10 mouse cellular contexts compared by ENCODE assay signal in genomic region chr17:27685550-27685913, GRCm38 (mm10). TPM values are rescaled to one million over a fixed set of nuclear protein-coding genes. Genes with fewer than 3 reads are reported as not detected.
DNase-seq lines count a peak whose midpoint lies in the region; ATAC-seq and TF ChIP-seq lines count a peak whose summit lies in the region.
"Had no signal": no experiment of that assay in that cellular context is flagged by ENCODE, and none has a peak within 500 bp of the region (broad histone marks: within the 10 kb centered on the region; RNA-seq: fewer than 3 reads in every experiment).

No protein-coding gene starts in this region.

- peak overlapping the region; percentile 97 for H3K4me2 ChIP-seq in forebrain, postnatal 0 days (ENCODE audit: low read depth)
- peak overlapping the region; percentile 58 for H3K4me2 ChIP-seq in liver, postnatal 0 days (ENCODE audit: low read depth, low read length)

- ATAC-seq in frontal cortex, adult (ENCODE audit: low TSS enrichment) = peak; percentile 14; the same call in 1 of the 2 replicates
- ATAC-seq in forebrain, postnatal 0 days = peak; percentile 42
- no peak for ATAC-seq in liver, postnatal 0 days

- DNase-seq in frontal cortex, postnatal 25 days (ENCODE audit: low spot score in 2 of 2) = no peak
- DNase-seq in forebrain, postnatal 0 days = no peak
- DNase-seq in liver, postnatal 0 days = no peak
- DNase-seq in ovary, postnatal 36 days (ENCODE audit: low spot score) = no peak
- DNase-seq in T-cell, adult 2 months (ENCODE audit: low spot score) = no peak
- DNase-seq in thymus, postnatal 25 days = no peak

- peaks cover 69% of the 10 kb centered on the region for H3K4me1 ChIP-seq in E14TG2a.4 (replicated peaks; ENCODE audit: low read depth, low read length)
- H3K4me1 ChIP-seq in forebrain, postnatal 0 days (ENCODE audit: insufficient read depth) = no peaks in the 10 kb centered on the region
- H3K4me1 ChIP-seq in liver, postnatal 0 days (ENCODE audit: insufficient read depth) = no peaks in the 10 kb centered on the region

- peaks cover 54% of the 10 kb centered on the region for H3K27me3 ChIP-seq in E14TG2a.4 (ENCODE audit: insufficient read depth, low read length)
- no peaks in the 10 kb centered on the region for H3K27me3 ChIP-seq in forebrain, postnatal 0 days (ENCODE audit: insufficient read depth, low read length)
- H3K27me3 ChIP-seq in liver, postnatal 0 days (ENCODE audit: insufficient read depth, low read length) = peaks cover 46% of the 10 kb centered on the region

- H3K36me3 ChIP-seq in E14TG2a.4 (ENCODE audit: insufficient read depth, low read length) = no peaks in the 10 kb centered on the region
- H3K36me3 ChIP-seq in forebrain, postnatal 0 days (ENCODE audit: insufficient read depth) = no peaks in the 10 kb centered on the region
- no peaks in the 10 kb centered on the region for H3K36me3 ChIP-seq in liver, postnatal 0 days (replicated peaks; ENCODE audit: insufficient read depth, low read length)

- H3K9ac ChIP-seq in forebrain, postnatal 0 days = peak overlapping the region; percentile 79
- H3K9ac ChIP-seq in liver, postnatal 0 days (replicated peaks) = no peak overlapping the region

- TF ChIP-seq EP300 in liver, postnatal 0 days (IDR thresholded peaks at IDR 0.05; ENCODE audit: low read depth) = no peak

- 5% methylated on average over 11 of the region's 11 CpGs for WGBS in forebrain, postnatal 0 days
- WGBS in liver, postnatal 0 days (ENCODE audit: insufficient replicate concordance) = 6% methylated on average over 11 of the region's 11 CpGs

- peak overlapping the region; percentile 82 for H3K4me3 ChIP-seq in E14TG2a.4 (replicated peaks; ENCODE audit: low read length)
- peak overlapping the region; percentile 61 for H3K4me3 ChIP-seq in forebrain, postnatal 0 days (ENCODE audit: low read depth, low read length)
- 0 out of 2 replicates have a peak overlapping the region, but pooled peaks have one; percentile 11 for H3K4me3 ChIP-seq in liver, postnatal 0 days (ENCODE audit: low read depth, low read length)

- TF ChIP-seq CTCF in E14TG2a.4 (conservative IDR thresholded peaks at IDR 0.05; ENCODE audit: low read length) = no peak
- TF ChIP-seq CTCF in forebrain, postnatal 0 days (IDR thresholded peaks at IDR 0.05; ENCODE audit: low read depth) = no peak
- TF ChIP-seq CTCF in liver, postnatal 0 days (IDR thresholded peaks at IDR 0.05; ENCODE audit: low read depth) = no peak

- 0 out of 2 replicates have a peak overlapping the region, but pooled peaks have one; percentile 45 for H3K27ac ChIP-seq in forebrain, postnatal 0 days (ENCODE audit: low read depth, low read length)
- H3K27ac ChIP-seq in liver, postnatal 0 days (ENCODE audit: low read depth) = no peak overlapping the region
- H3K27ac ChIP-seq: macrophage had no signal

- 0 out of 2 replicates have a peak, but pooled peaks cover 3% of the 10 kb centered on the region for H3K9me3 ChIP-seq in E14TG2a.4 (ENCODE audit: low read length)
- H3K9me3 ChIP-seq in forebrain, postnatal 0 days (ENCODE audit: low read length) = 0 out of 2 replicates have a peak, but pooled peaks cover 4% of the 10 kb centered on the region
- H3K9me3 ChIP-seq in liver, postnatal 0 days (ENCODE audit: low read length) = no peaks in the 10 kb centered on the region

RNA-seq across cellular contexts. Expression of gene Pacsin1, which starts 30.2 kb away (rescaled TPM):
- total RNA-seq in forebrain, postnatal 0 days (2014; rRNA removed) = 29.3 and 38.7 TPM in 2 replicates
- polyA plus RNA-seq in forebrain, postnatal 0 days (2015; fragmentation: Nextera tagmentation; extraction: Ambion mirVana) = 42.5 and 62.5 TPM in 2 replicates
- 0.27 and 0.29 TPM in 2 replicates for polyA plus RNA-seq in liver, postnatal 0 days (2015; fragmentation: Nextera tagmentation; extraction: Ambion mirVana)
- polyA plus RNA-seq: C2C12 had no signal

RNA-seq across cellular contexts. Expression of gene Spdef, which starts 43.2 kb away (rescaled TPM):
- 2.3 and 3.5 TPM in 2 replicates for total RNA-seq in forebrain, postnatal 0 days (2014; rRNA removed)
- 1.5 and 2.3 TPM in 2 replicates for polyA plus RNA-seq in forebrain, postnatal 0 days (2015; fragmentation: Nextera tagmentation; extraction: Ambion mirVana)
- 0.08 TPM in 1 of 2 replicates, not detected in the other for polyA plus RNA-seq in liver, postnatal 0 days (2015; fragmentation: Nextera tagmentation; extraction: Ambion mirVana)
- polyA plus RNA-seq: C2C12, macrophage had no signal

RNA-seq across cellular contexts. Expression of gene Rps10, which starts 49.1 kb away (rescaled TPM):
- 1,348 and 1,517 TPM in 2 replicates for total RNA-seq in forebrain, postnatal 0 days (2014; rRNA removed)
- 502 and 620 TPM in 2 replicates for polyA plus RNA-seq in forebrain, postnatal 0 days (2015; fragmentation: Nextera tagmentation; extraction: Ambion mirVana)
- 523 and 535 TPM in 2 replicates for polyA plus RNA-seq in liver, postnatal 0 days (2015; fragmentation: Nextera tagmentation; extraction: Ambion mirVana)

RNA-seq across cellular contexts. Expression of gene RPS10-NUDT3, which starts 50.5 kb away (rescaled TPM):
- not detected in 2 replicates for total RNA-seq in forebrain, postnatal 0 days (2014; rRNA removed)
- polyA plus RNA-seq in forebrain, postnatal 0 days (2015; fragmentation: Nextera tagmentation; extraction: Ambion mirVana) = not detected in 2 replicates
- not detected in 2 replicates for polyA plus RNA-seq in liver, postnatal 0 days (2015; fragmentation: Nextera tagmentation; extraction: Ambion mirVana)
- polyA plus RNA-seq: C2C12, macrophage had no signal

Comparison
In these comparisons a context has a peak if more than half of its experiments do, and no peak if none do; other contexts are left out.
1. H3K4me3 ChIP-seq: peak in every context shown above with its lines; median percentile 82 in E14TG2a.4; 61 in forebrain, postnatal 0 days; 11 in liver, postnatal 0 days.
2. RNA of gene Pacsin1, which starts 30.2 kb away (polyA plus RNA-seq): 42.5 to 62.5 TPM in forebrain, postnatal 0 days; 0.27 to 0.29 TPM in liver, postnatal 0 days; every median in the first group is over 10 times any median in the second.